Mouse (Mus musculus) stomach, embryonic 14.5 days (tissue): ENCODE measurements at regions not wholly inside any gene's neighbourhood (a gene's known extent, or its start where the extent isn't known, plus 50 kb on each side); places are given as distances from the start of the nearest gene placed in this dataset.
"Not testable (repeated sequence)": the region's sequence is repeated elsewhere in the genome, so short reads cannot be mapped to it uniquely, and the experiment has no call there.

Experiments used
- ATAC-seq: fragments of 200-750 bp; cut with Nextera tagmentation; 2 replicates; pipeline ENCODE4 v1.8.0; 2017; ENCODE audit warnings: low read depth, moderate TSS enrichment; ENCODE audit not compliant: insufficient number of reproducible peaks, insufficient read depth, low FRiP score
- H3K27ac ChIP-seq: fragments of 300-500 bp; sonication (generic); 2 replicates; pipeline ENCODE4 v1.5.1; 2014; ENCODE audit warnings: mild to moderate bottlenecking, low read length, moderate library complexity, mixed read lengths
- H3K27me3 ChIP-seq: fragments of 300-500 bp; sonication (generic); 2 replicates; pipeline ENCODE4 v1.6.1; 2014; ENCODE audit warnings: low read length, control low read depth, mixed read lengths; ENCODE audit not compliant: control insufficient read depth, insufficient read depth
- H3K36me3 ChIP-seq: fragments of 300-500 bp; sonication (generic); 2 replicates; pipeline ENCODE4 v1.6.1; 2014; ENCODE audit warnings: mild to moderate bottlenecking, control low read depth, low read length, moderate library complexity, mixed read lengths; ENCODE audit not compliant: control insufficient read depth, insufficient read depth
- H3K4me1 ChIP-seq: fragments of 300-500 bp; sonication (generic); 2 replicates; pipeline ENCODE4 v1.6.1; 2014; ENCODE audit warnings: low read length, control low read depth, mixed read lengths; ENCODE audit not compliant: control insufficient read depth, insufficient read depth
- H3K4me2 ChIP-seq: fragments of 300-500 bp; sonication (generic); replicated peaks from 2 replicates; pipeline ENCODE4 v1.6.1; 2014; ENCODE audit warnings: low read depth, low read length, control low read depth
- H3K4me3 ChIP-seq: fragments of 300-500 bp; sonication (generic); 2 replicates; pipeline ENCODE4 v1.5.1; 2014; ENCODE audit warnings: low read depth, low read length, control low read depth
- H3K9ac ChIP-seq: fragments of 300-500 bp; sonication (generic); replicated peaks from 2 replicates; pipeline ENCODE4 v1.6.1; 2014; ENCODE audit warnings: low read depth, mild to moderate bottlenecking, control low read depth, low read length, moderate library complexity, mixed read lengths
- H3K9me3 ChIP-seq: fragments of 300-500 bp; sonication (generic); 2 replicates; pipeline ENCODE4 v1.6.1; 2016; ENCODE audit warnings: low read depth, low read length, control low read depth; ENCODE audit not compliant: control insufficient read depth
- WGBS: fragments of 180-500 bp; shearing (Covaris S2); extraction: QIAGEN DNeasy Blood & Tissue Kit; methylation state at CpG from one replicate; pipeline ENCODE4 v1.1.7; 2014; 5-methylcytosine and 5-hydroxymethylcytosine counted together

- no peak overlapping the region for H3K4me2 ChIP-seq
- no peaks in the 10 kb centered on the region for H3K9me3 ChIP-seq
- no peak for ATAC-seq
- H3K4me3 ChIP-seq, result no peak overlapping the region
- no peaks in the 10 kb centered on the region for H3K27me3 ChIP-seq
- H3K4me1 ChIP-seq, result no peaks in the 10 kb centered on the region
- H3K9ac ChIP-seq, result no peak overlapping the region
- no peaks in the 10 kb centered on the region for H3K36me3 ChIP-seq
- no peak overlapping the region for H3K27ac ChIP-seq
Observed at GRCm38 (mm10) chr16:12632533-12632932, 477.0 kb upstream of the Ercc4 start.

DNA sequence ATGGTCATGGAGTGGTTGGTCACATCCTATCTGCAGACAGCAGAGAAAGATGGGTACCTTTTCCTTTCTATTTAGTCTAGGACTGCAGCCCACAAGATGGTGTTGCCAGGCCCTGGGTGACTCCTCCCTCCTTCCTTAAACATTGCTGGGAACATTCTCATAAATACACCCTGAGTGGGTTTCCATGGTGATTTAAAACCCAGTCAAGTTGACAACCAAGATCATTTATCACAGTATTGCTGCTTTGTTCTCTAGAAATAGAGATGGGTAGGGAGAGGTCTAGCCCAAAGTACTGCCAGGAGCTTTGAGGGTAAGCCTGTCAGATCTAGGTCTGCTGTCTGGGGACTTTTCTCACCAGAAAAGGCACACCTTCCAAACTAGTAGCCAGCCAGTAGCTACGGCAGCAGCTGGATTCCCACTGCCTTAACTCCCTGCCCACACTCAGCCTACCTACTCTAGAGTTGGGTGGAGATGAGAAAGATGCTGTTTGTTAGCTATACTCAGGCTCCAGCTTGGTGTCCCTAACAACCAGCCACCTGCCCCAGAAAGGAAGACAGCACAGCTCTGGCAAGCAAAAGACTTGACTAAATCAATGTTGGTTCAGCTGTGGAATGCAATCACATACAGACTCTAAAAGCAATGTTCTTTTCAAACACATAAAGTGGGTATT lies 470.4 kb upstream of the Ercc4 start:
- 63% methylated on average over 1 of the region's 1 CpGs for WGBS
- Histone ChIP-seq H3K9me3 (no peaks in the 10 kb centered on the region), H3K27me3 (no peaks in the 10 kb centered on the region), H3K27ac (no peak overlapping the region), H3K4me1 (no peaks in the 10 kb centered on the region), H3K36me3 (no peaks in the 10 kb centered on the region), H3K4me3 (no peak overlapping the region), H3K9ac (no peak overlapping the region), H3K4me2 (no peak overlapping the region)
- no peak for ATAC-seq

DNA sequence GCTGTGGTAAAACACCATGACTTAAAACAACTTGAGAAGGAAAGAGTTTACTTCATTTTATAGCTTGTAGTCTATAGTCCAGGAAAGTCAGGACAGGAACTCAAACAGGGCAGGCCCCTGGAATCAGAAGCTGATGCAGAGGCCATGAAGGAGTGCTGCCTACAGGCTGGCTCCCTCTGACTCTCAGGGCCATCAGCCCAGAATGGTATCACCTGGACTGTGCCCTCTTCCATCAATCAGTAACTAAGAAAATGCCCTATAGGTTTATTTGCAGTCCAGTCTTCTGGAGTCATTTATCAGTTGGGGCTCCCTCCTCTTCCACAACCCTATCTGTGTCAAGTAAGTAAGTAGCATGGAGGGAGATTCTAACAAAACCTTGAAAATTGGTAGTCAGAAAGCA lies 466.4 kb upstream of the Ercc4 start:
- no peaks in the 10 kb centered on the region for H3K4me1 ChIP-seq
- H3K36me3 ChIP-seq, result no peaks in the 10 kb centered on the region
- H3K9me3 ChIP-seq, result no peaks in the 10 kb centered on the region
- no peak overlapping the region for H3K27ac ChIP-seq
- no peak overlapping the region for H3K4me2 ChIP-seq
- H3K9ac ChIP-seq, result no peak overlapping the region
- H3K4me3 ChIP-seq, result no peak overlapping the region
- no peak for ATAC-seq
- H3K27me3 ChIP-seq, result no peaks in the 10 kb centered on the region

DNA sequence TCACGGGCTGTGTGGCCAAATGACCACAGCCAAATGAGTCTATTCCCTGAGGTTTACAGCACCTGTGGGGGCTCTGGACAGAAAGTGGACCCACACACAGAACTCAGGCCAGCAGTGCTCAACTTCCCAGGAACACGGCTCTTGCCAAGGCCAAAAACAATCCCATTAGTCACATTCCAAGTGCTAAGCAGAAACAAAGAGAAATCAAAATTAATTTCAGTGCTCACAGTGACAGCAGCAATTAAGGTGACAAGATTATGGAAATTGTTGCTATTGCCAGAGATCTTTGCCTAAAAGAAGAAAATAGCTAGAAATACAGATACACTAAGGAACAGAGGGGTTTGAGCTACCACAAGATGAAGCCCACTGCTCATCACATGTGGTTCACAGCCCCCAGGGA lies 464.9 kb upstream of the Ercc4 start:
- no peak overlapping the region for H3K9ac ChIP-seq
- 69% methylated on average over 2 of the region's 2 CpGs for WGBS
- H3K4me2 ChIP-seq, result no peak overlapping the region
- no peak for ATAC-seq
- no peaks in the 10 kb centered on the region for H3K9me3 ChIP-seq
- H3K36me3 ChIP-seq, result no peaks in the 10 kb centered on the region
- H3K27me3 ChIP-seq, result no peaks in the 10 kb centered on the region
- no peaks in the 10 kb centered on the region for H3K4me1 ChIP-seq
- H3K4me3 ChIP-seq, result no peak overlapping the region
- H3K27ac ChIP-seq, result no peak overlapping the region

- Histone ChIP-seq H3K9ac (no peak overlapping the region), H3K36me3 (no peaks in the 10 kb centered on the region), H3K4me2 (no peak overlapping the region), H3K4me3 (no peak overlapping the region), H3K9me3 (no peaks in the 10 kb centered on the region), H3K27me3 (no peaks in the 10 kb centered on the region), H3K27ac (no peak overlapping the region), H3K4me1 (no peaks in the 10 kb centered on the region)
- ATAC-seq, result no peak
- 72% methylated on average over 3 of the region's 3 CpGs for WGBS
Observed at GRCm38 (mm10) chr16:12652180-12652579, 457.3 kb upstream of the Ercc4 start.

DNA sequence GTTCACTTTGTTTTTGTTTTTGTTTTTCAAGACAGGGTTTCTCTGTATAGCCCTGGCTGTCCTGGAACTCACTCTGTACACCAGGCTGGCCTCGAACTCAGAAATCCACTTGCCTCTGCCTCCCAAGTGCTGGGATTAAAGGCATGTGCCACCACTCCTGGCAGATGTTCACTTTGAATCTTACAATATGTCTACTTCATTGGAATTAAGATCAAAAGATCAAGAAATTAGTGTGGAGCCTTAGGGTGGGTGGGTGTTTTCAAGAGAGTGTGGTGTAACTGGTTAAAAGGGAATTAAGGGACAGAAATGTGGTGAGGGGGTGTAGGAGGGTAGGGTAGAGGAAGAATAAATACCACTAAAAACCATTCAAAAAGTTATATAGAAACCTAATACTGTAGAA lies 435.8 kb upstream of the Ercc4 start:
- 75% methylated on average over 1 of the region's 1 CpGs for WGBS
- H3K9me3 ChIP-seq, H3K4me3 ChIP-seq, H3K9ac ChIP-seq, H3K27me3 ChIP-seq, ATAC-seq, H3K36me3 ChIP-seq, H3K4me2 ChIP-seq, H3K4me1 ChIP-seq, H3K27ac ChIP-seq: not testable (repeated sequence)

DNA sequence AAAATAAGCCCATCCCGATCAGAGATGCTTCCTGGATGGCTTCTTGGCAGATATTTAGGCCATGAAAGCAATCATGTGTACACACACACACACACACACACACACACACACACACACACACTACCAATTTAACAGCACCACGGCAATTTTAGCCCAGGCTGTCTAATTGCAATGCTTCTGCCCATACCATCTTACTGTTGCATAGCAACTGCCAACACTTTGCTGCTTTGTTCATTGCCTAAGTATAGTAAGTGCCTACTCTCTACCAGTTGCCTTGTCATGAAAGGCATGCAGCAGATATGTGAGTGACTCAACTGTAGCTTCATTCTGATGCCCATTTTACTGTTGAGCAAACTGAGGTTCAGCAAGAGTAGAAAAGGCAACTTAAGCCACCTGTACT lies 428.0 kb upstream of the Ercc4 start:
- 83% methylated on average over 2 of the region's 2 CpGs for WGBS
- H3K27me3 ChIP-seq, result no peaks in the 10 kb centered on the region
- H3K4me2 ChIP-seq, result no peak overlapping the region
- no peaks in the 10 kb centered on the region for H3K4me1 ChIP-seq
- no peaks in the 10 kb centered on the region for H3K9me3 ChIP-seq
- H3K4me3 ChIP-seq, result no peak overlapping the region
- no peak overlapping the region for H3K27ac ChIP-seq
- H3K36me3 ChIP-seq, result no peaks in the 10 kb centered on the region
- no peak overlapping the region for H3K9ac ChIP-seq
- ATAC-seq, result no peak

DNA sequence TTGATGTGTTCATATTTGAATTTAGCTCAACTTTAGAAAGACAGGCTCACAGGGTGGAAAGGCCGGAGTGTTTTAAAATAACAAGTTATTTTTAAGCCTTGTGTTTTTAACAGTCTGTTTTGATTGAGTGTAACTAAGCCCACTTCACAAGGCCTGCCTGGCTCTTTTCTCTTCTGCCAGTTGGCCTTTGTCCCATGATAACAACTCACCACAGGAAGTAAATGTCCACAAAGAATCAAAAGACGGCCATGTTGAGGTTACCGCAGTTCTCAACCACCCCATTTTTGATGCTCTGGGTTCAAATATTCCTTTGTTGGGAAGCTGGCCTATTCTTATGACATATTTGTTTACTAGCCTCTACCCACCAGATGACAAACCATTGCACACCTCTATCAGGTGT lies 423.7 kb upstream of the Ercc4 start:
- Histone ChIP-seq H3K4me2 (no peak overlapping the region), H3K4me3 (no peak overlapping the region), H3K36me3 (no peaks in the 10 kb centered on the region), H3K9me3 (no peaks in the 10 kb centered on the region), H3K9ac (no peak overlapping the region), H3K27ac (no peak overlapping the region), H3K27me3 (no peaks in the 10 kb centered on the region), H3K4me1 (no peaks in the 10 kb centered on the region)
- no peak for ATAC-seq
- WGBS, result 70% methylated on average over 3 of the region's 3 CpGs

- Histone ChIP-seq H3K27me3 (no peaks in the 10 kb centered on the region), H3K9ac (no peak overlapping the region), H3K36me3 (no peaks in the 10 kb centered on the region), H3K9me3 (no peaks in the 10 kb centered on the region), H3K4me3 (no peak overlapping the region), H3K27ac (no peak overlapping the region), H3K4me2 (no peak overlapping the region), H3K4me1 (no peaks in the 10 kb centered on the region)
- 25% methylated on average over 3 of the region's 3 CpGs for WGBS
- no peak for ATAC-seq
Observed at GRCm38 (mm10) chr16:12691776-12692175, 417.7 kb upstream of the Ercc4 start.
